Mouse (Mus musculus): ENCODE results near the gene Gm17387. TPM values are rescaled to one million over a fixed set of nuclear protein-coding genes. Genes with fewer than 3 reads are reported as not detected.

Gene Gm17387
- polyA plus RNA-seq, 1 experiment from 2014 or later: not detected

- Histone ChIP-seq H3K4me1 (ENCODE audit: control insufficient read depth, insufficient read depth, low read length) (no peaks in the 10 kb centered on the region), H3K4me2 (replicated peaks; ENCODE audit: low read depth, low read length) (no peak overlapping the region), H3K9ac (replicated peaks; ENCODE audit: low read depth, low read length) (no peak overlapping the region), H3K9me3 (ENCODE audit: control insufficient read depth, low read depth, low read length) (no peaks in the 10 kb centered on the region), H3K4me3 (ENCODE audit: low read depth, low read length) (no peak overlapping the region), H3K36me3 (ENCODE audit: control insufficient read depth, insufficient read depth, low read length) (peaks cover 19% of the 10 kb centered on the region), H3K27ac (ENCODE audit: low read length) (no peak overlapping the region), H3K27me3 (ENCODE audit: control insufficient read depth, insufficient read depth, low read length) (peaks cover 6% of the 10 kb centered on the region; the same call in 1 of the 2 replicates)
- 70% methylated on average over 19 of the region's 19 CpGs for WGBS
- no peak for ATAC-seq (ENCODE audit: insufficient number of reproducible peaks, insufficient read depth, low FRiP score, low read depth)
Observed at GRCm38 (mm10) chr7:141068351-141068750, 39.4 kb downstream of the Gm17387 start.

- Histone ChIP-seq H3K4me1 (ENCODE audit: control insufficient read depth, insufficient read depth, low read length) (no peaks in the 10 kb centered on the region), H3K4me2 (replicated peaks; ENCODE audit: low read depth, low read length) (peak overlapping the region; percentile 68), H3K9ac (replicated peaks; ENCODE audit: low read depth, low read length) (peak overlapping the region; percentile 15; the same call in 1 of the 2 replicates), H3K27ac (ENCODE audit: low read length) (no peak overlapping the region), H3K27me3 (ENCODE audit: control insufficient read depth, insufficient read depth, low read length) (peaks cover 6% of the 10 kb centered on the region; the same call in 1 of the 2 replicates), H3K4me3 (ENCODE audit: low read depth, low read length) (peak overlapping the region; percentile 29), H3K9me3 (ENCODE audit: control insufficient read depth, low read depth, low read length) (no peaks in the 10 kb centered on the region), H3K36me3 (ENCODE audit: control insufficient read depth, insufficient read depth, low read length) (peaks cover 8% of the 10 kb centered on the region; the same call in 1 of the 2 replicates)
- 2% methylated on average over 51 of the region's 51 CpGs for WGBS
- ATAC-seq (ENCODE audit: insufficient number of reproducible peaks, insufficient read depth, low FRiP score, low read depth): peak; percentile 40; the same call in 1 of the 2 replicates
Observed at GRCm38 (mm10) chr7:141070058-141070862, 41.3 kb downstream of the Gm17387 start.

GRCm38 (mm10) chr7:141072017-141072745 lies 43.2 kb downstream of the Gm17387 start:
- peaks cover 6% of the 10 kb centered on the region; the same call in 1 of the 2 replicates for H3K27me3 ChIP-seq (ENCODE audit: control insufficient read depth, insufficient read depth, low read length)
- no peaks in the 10 kb centered on the region for H3K9me3 ChIP-seq (ENCODE audit: control insufficient read depth, low read depth, low read length)
- no peak overlapping the region for H3K27ac ChIP-seq (ENCODE audit: low read length)
- H3K9ac ChIP-seq (replicated peaks; ENCODE audit: low read depth, low read length): no peak overlapping the region
- no peaks in the 10 kb centered on the region for H3K4me1 ChIP-seq (ENCODE audit: control insufficient read depth, insufficient read depth, low read length)
- H3K4me2 ChIP-seq (replicated peaks; ENCODE audit: low read depth, low read length): no peak overlapping the region
- no peak for ATAC-seq (ENCODE audit: insufficient number of reproducible peaks, insufficient read depth, low FRiP score, low read depth)
- no peak overlapping the region for H3K4me3 ChIP-seq (ENCODE audit: low read depth, low read length)
- WGBS: 31% methylated on average over 23 of the region's 23 CpGs
- H3K36me3 ChIP-seq (ENCODE audit: control insufficient read depth, insufficient read depth, low read length): peaks cover 3% of the 10 kb centered on the region; the same call in 1 of the 2 replicates

- H3K4me1 ChIP-seq (ENCODE audit: control insufficient read depth, insufficient read depth, low read length): no peaks in the 10 kb centered on the region
- peaks cover 6% of the 10 kb centered on the region; the same call in 1 of the 2 replicates for H3K27me3 ChIP-seq (ENCODE audit: control insufficient read depth, insufficient read depth, low read length)
- no peaks in the 10 kb centered on the region for H3K36me3 ChIP-seq (ENCODE audit: control insufficient read depth, insufficient read depth, low read length)
- no peak for ATAC-seq (ENCODE audit: insufficient number of reproducible peaks, insufficient read depth, low FRiP score, low read depth)
- WGBS: 86% methylated on average over 4 of the region's 4 CpGs
- H3K9me3 ChIP-seq (ENCODE audit: control insufficient read depth, low read depth, low read length): no peaks in the 10 kb centered on the region
- no peak overlapping the region for H3K9ac ChIP-seq (replicated peaks; ENCODE audit: low read depth, low read length)
- H3K4me2 ChIP-seq (replicated peaks; ENCODE audit: low read depth, low read length): no peak overlapping the region
- H3K27ac ChIP-seq (ENCODE audit: low read length): no peak overlapping the region
- no peak overlapping the region for H3K4me3 ChIP-seq (ENCODE audit: low read depth, low read length)
Observed at GRCm38 (mm10) chr7:141073782-141074181, 44.9 kb downstream of the Gm17387 start.

GRCm38 (mm10) chr7:141077841-141078240 lies 48.9 kb downstream of the Gm17387 start, which contains the start of gene Pkp3:
Gene Pkp3, plus strand, starts transcription at chr7:141078218.
- H3K4me1 ChIP-seq (ENCODE audit: control insufficient read depth, insufficient read depth, low read length): no peaks in the 10 kb centered on the region
- no peaks in the 10 kb centered on the region for H3K27me3 ChIP-seq (ENCODE audit: control insufficient read depth, insufficient read depth, low read length)
- no peak within 1 kb of the TSS for H3K4me2 ChIP-seq (replicated peaks; ENCODE audit: low read depth, low read length)
- H3K4me3 ChIP-seq (ENCODE audit: low read depth, low read length): no peak within 1 kb of the TSS
- ATAC-seq (ENCODE audit: insufficient number of reproducible peaks, insufficient read depth, low FRiP score, low read depth): no peak
- no peak within 1 kb of the TSS for H3K9ac ChIP-seq (replicated peaks; ENCODE audit: low read depth, low read length)
- H3K36me3 ChIP-seq (ENCODE audit: control insufficient read depth, insufficient read depth, low read length): no peaks in the 10 kb centered on the region
- H3K27ac ChIP-seq (ENCODE audit: low read length): 0 out of 2 replicates have a peak within 1 kb of the TSS, but pooled peaks have one; percentile 27
- 89% methylated on average over 15 of the region's 15 CpGs for WGBS
- H3K9me3 ChIP-seq (ENCODE audit: control insufficient read depth, low read depth, low read length): no peaks in the 10 kb centered on the region

- no peaks in the 10 kb centered on the region for H3K9me3 ChIP-seq (ENCODE audit: control insufficient read depth, low read depth, low read length)
- no peaks in the 10 kb centered on the region for H3K36me3 ChIP-seq (ENCODE audit: control insufficient read depth, insufficient read depth, low read length)
- no peak overlapping the region for H3K4me3 ChIP-seq (ENCODE audit: low read depth, low read length)
- no peak overlapping the region for H3K4me2 ChIP-seq (replicated peaks; ENCODE audit: low read depth, low read length)
- H3K27ac ChIP-seq (ENCODE audit: low read length): 0 out of 2 replicates have a peak overlapping the region, but pooled peaks have one; percentile 27
- H3K27me3 ChIP-seq (ENCODE audit: control insufficient read depth, insufficient read depth, low read length): no peaks in the 10 kb centered on the region
- WGBS: 72% methylated on average over 4 of the region's 4 CpGs
- H3K4me1 ChIP-seq (ENCODE audit: control insufficient read depth, insufficient read depth, low read length): no peaks in the 10 kb centered on the region
- no peak for ATAC-seq (ENCODE audit: insufficient number of reproducible peaks, insufficient read depth, low FRiP score, low read depth)
- no peak overlapping the region for H3K9ac ChIP-seq (replicated peaks; ENCODE audit: low read depth, low read length)
Observed at GRCm38 (mm10) chr7:141078876-141079275, 49.9 kb downstream of the Gm17387 start.

Other genes starting within 250 kb of the Gm17387 start
- 0.27 and 0.74 TPM in 2 replicates for gene Syce1, start 241.3 kb upstream of the Gm17387 start, polyA plus RNA-seq (2014; fragmentation: Nextera tagmentation; extraction: Ambion mirVana)
- gene Zfp941, start 207.0 kb upstream of the Gm17387 start, polyA plus RNA-seq (2014; fragmentation: Nextera tagmentation; extraction: Ambion mirVana): 2.7 and 3.0 TPM in 2 replicates
- 14.2 and 18.7 TPM in 2 replicates for gene Urah, start 194.1 kb upstream of the Gm17387 start, polyA plus RNA-seq (2014; fragmentation: Nextera tagmentation; extraction: Ambion mirVana)
- gene Scgb1c1, start 183.6 kb upstream of the Gm17387 start, polyA plus RNA-seq (2014; fragmentation: Nextera tagmentation; extraction: Ambion mirVana): not detected in 2 replicates
- gene Odf3, start 181.3 kb upstream of the Gm17387 start, polyA plus RNA-seq (2014; fragmentation: Nextera tagmentation; extraction: Ambion mirVana): not detected in 2 replicates
- not detected in 2 replicates for gene Gm45785, start 172.8 kb upstream of the Gm17387 start, polyA plus RNA-seq (2014; fragmentation: Nextera tagmentation; extraction: Ambion mirVana)
- 65.7 and 72.8 TPM in 2 replicates for gene Ric8a, start 172.2 kb upstream of the Gm17387 start, polyA plus RNA-seq (2014; fragmentation: Nextera tagmentation; extraction: Ambion mirVana)
- gene Bet1l, start 171.6 kb upstream of the Gm17387 start, polyA plus RNA-seq (2014; fragmentation: Nextera tagmentation; extraction: Ambion mirVana): 48.7 and 55.3 TPM in 2 replicates
- 136 and 146 TPM in 2 replicates for gene Psmd13, start 147.2 kb upstream of the Gm17387 start, polyA plus RNA-seq (2014; fragmentation: Nextera tagmentation; extraction: Ambion mirVana)
- 21.8 and 23.5 TPM in 2 replicates for gene Sirt3, start 146.8 kb upstream of the Gm17387 start, polyA plus RNA-seq (2014; fragmentation: Nextera tagmentation; extraction: Ambion mirVana)
- 0.87 TPM in 1 of 2 replicates, not detected in the other for gene Cox8b, start 128.7 kb upstream of the Gm17387 start, polyA plus RNA-seq (2014; fragmentation: Nextera tagmentation; extraction: Ambion mirVana)
- 1.2 and 2.2 TPM in 2 replicates for gene Nlrp6, start 108.2 kb upstream of the Gm17387 start, polyA plus RNA-seq (2014; fragmentation: Nextera tagmentation; extraction: Ambion mirVana)
- gene Pgghg, start 87.7 kb upstream of the Gm17387 start, polyA plus RNA-seq (2014; fragmentation: Nextera tagmentation; extraction: Ambion mirVana): 28.7 and 31.0 TPM in 2 replicates
- gene Ifitm5, start 78.8 kb upstream of the Gm17387 start, polyA plus RNA-seq (2014; fragmentation: Nextera tagmentation; extraction: Ambion mirVana): 2.0 and 2.6 TPM in 2 replicates
- gene Gm45717, start 73.2 kb upstream of the Gm17387 start, polyA plus RNA-seq (2014; fragmentation: Nextera tagmentation; extraction: Ambion mirVana): not detected in 2 replicates
- gene Ifitm2, start 73.1 kb upstream of the Gm17387 start, polyA plus RNA-seq (2014; fragmentation: Nextera tagmentation; extraction: Ambion mirVana): 1,395 and 1,501 TPM in 2 replicates
- 241 and 289 TPM in 2 replicates for gene Ifitm1, start 61.9 kb upstream of the Gm17387 start, polyA plus RNA-seq (2014; fragmentation: Nextera tagmentation; extraction: Ambion mirVana)
- gene Ifitm3, start 18.4 kb upstream of the Gm17387 start, polyA plus RNA-seq (2014; fragmentation: Nextera tagmentation; extraction: Ambion mirVana): 347 and 377 TPM in 2 replicates
- gene Ifitm6, start 11.2 kb upstream of the Gm17387 start, polyA plus RNA-seq (2014; fragmentation: Nextera tagmentation; extraction: Ambion mirVana): 2.6 TPM in 1 of 2 replicates, not detected in the other
- 8.6 and 10.3 TPM in 2 replicates for gene B4galnt4, start 32.0 kb downstream of the Gm17387 start, polyA plus RNA-seq (2014; fragmentation: Nextera tagmentation; extraction: Ambion mirVana)
- 20.2 and 21.1 TPM in 2 replicates for gene Pkp3, start 49.1 kb downstream of the Gm17387 start, polyA plus RNA-seq (2014; fragmentation: Nextera tagmentation; extraction: Ambion mirVana)
- 7.1 and 7.4 TPM in 2 replicates for gene Sigirr, start 71.4 kb downstream of the Gm17387 start, polyA plus RNA-seq (2014; fragmentation: Nextera tagmentation; extraction: Ambion mirVana)
- gene Ano9, start 88.7 kb downstream of the Gm17387 start, polyA plus RNA-seq (2014; fragmentation: Nextera tagmentation; extraction: Ambion mirVana): 11.9 and 12.2 TPM in 2 replicates
- 65.1 and 67.3 TPM in 2 replicates for gene Ptdss2, start 93.3 kb downstream of the Gm17387 start, polyA plus RNA-seq (2014; fragmentation: Nextera tagmentation; extraction: Ambion mirVana)
- 165 and 181 TPM in 2 replicates for gene Rnh1, start 143.7 kb downstream of the Gm17387 start, polyA plus RNA-seq (2014; fragmentation: Nextera tagmentation; extraction: Ambion mirVana)
- gene Hras, start 164.9 kb downstream of the Gm17387 start, polyA plus RNA-seq (2014; fragmentation: Nextera tagmentation; extraction: Ambion mirVana): 79.4 and 85.5 TPM in 2 replicates
- gene Lrrc56, start 165.0 kb downstream of the Gm17387 start, polyA plus RNA-seq (2014; fragmentation: Nextera tagmentation; extraction: Ambion mirVana): 5.3 and 6.1 TPM in 2 replicates
- gene Lmntd2, start 184.9 kb downstream of the Gm17387 start, polyA plus RNA-seq (2014; fragmentation: Nextera tagmentation; extraction: Ambion mirVana): 1.7 and 2.3 TPM in 2 replicates
- gene Rassf7, start 186.7 kb downstream of the Gm17387 start, polyA plus RNA-seq (2014; fragmentation: Nextera tagmentation; extraction: Ambion mirVana): 57.2 and 59.2 TPM in 2 replicates
- 69.0 and 72.1 TPM in 2 replicates for gene Phrf1, start 199.7 kb downstream of the Gm17387 start, polyA plus RNA-seq (2014; fragmentation: Nextera tagmentation; extraction: Ambion mirVana)
- 1.4 and 1.6 TPM in 2 replicates for gene Irf7, start 237.3 kb downstream of the Gm17387 start, polyA plus RNA-seq (2014; fragmentation: Nextera tagmentation; extraction: Ambion mirVana)
- 1.6 and 1.7 TPM in 2 replicates for gene Cdhr5, start 247.7 kb downstream of the Gm17387 start, polyA plus RNA-seq (2014; fragmentation: Nextera tagmentation; extraction: Ambion mirVana)

All from stomach, embryonic 14.5 days (tissue).